Comparison of ENCODE assay signal across 19 mouse cellular contexts in genomic region chr12:103540429-103540828, GRCm38 (mm10).
"Had no signal": no experiment of that assay in that cellular context is flagged by ENCODE, and none has a peak within 500 bp of the region (broad histone marks: within the 10 kb centered on the region; RNA-seq: fewer than 3 reads in every experiment).

No protein-coding gene starts in this region.

- H3K27me3 ChIP-seq: limb, embryonic 15.5 days; lung, embryonic 15.5 days; midbrain, embryonic 12.5 days; neural tube, embryonic 13.5 days; neural tube, embryonic 15.5 days had no signal

- ATAC-seq: liver, embryonic 12.5 days; midbrain, embryonic 16.5 days had no signal

- H3K36me3 ChIP-seq: limb, embryonic 15.5 days; liver, embryonic 12.5 days; lung, embryonic 15.5 days; midbrain, embryonic 10.5 days; midbrain, embryonic 12.5 days; neural tube, embryonic 13.5 days; neural tube, embryonic 15.5 days had no signal

- H3K9me3 ChIP-seq: limb, embryonic 15.5 days; liver, embryonic 12.5 days; lung, embryonic 15.5 days; midbrain, embryonic 10.5 days; midbrain, embryonic 12.5 days; neural tube, embryonic 13.5 days; neural tube, embryonic 15.5 days had no signal

- H3K9ac ChIP-seq: limb, embryonic 15.5 days; liver, embryonic 12.5 days; liver, embryonic 14.5 days; lung, embryonic 15.5 days; midbrain, embryonic 12.5 days; neural tube, embryonic 13.5 days; neural tube, embryonic 15.5 days had no signal

- H3K4me3 ChIP-seq: limb, embryonic 15.5 days; liver, embryonic 12.5 days; lung, embryonic 15.5 days; midbrain, embryonic 10.5 days; midbrain, embryonic 12.5 days; myocyte; neural tube, embryonic 13.5 days; neural tube, embryonic 15.5 days had no signal

- DNase-seq: midbrain, embryonic 14.5 days; retina, postnatal 1 day; right cerebral cortex, adult 18-20 months; right cerebral cortex, postnatal 25 days; right cerebral cortex, postnatal 4 days; spleen, adult 18-20 months; thymus, adult 18-20 months; thymus, postnatal 14 days; thymus, postnatal 36 days had no signal

- H3K4me1 ChIP-seq: limb, embryonic 15.5 days; liver, embryonic 12.5 days; lung, embryonic 15.5 days; midbrain, embryonic 10.5 days; midbrain, embryonic 12.5 days; neural tube, embryonic 13.5 days; neural tube, embryonic 15.5 days had no signal

- H3K4me2 ChIP-seq: limb, embryonic 15.5 days; liver, embryonic 12.5 days; lung, embryonic 15.5 days; midbrain, embryonic 12.5 days; neural tube, embryonic 13.5 days; neural tube, embryonic 15.5 days had no signal

- H3K27ac ChIP-seq: limb, embryonic 15.5 days; liver, embryonic 12.5 days; liver, embryonic 14.5 days; lung, embryonic 15.5 days; midbrain, embryonic 10.5 days; midbrain, embryonic 12.5 days; neural tube, embryonic 13.5 days; neural tube, embryonic 15.5 days had no signal
